Mouse (Mus musculus): ENCODE measurements around the gene Sema3d. TPM values are rescaled to one million over a fixed set of nuclear protein-coding genes. Genes with fewer than 3 reads are reported as not detected.

Sema3d gene
- polyA plus RNA-seq (2015; fragmentation: Nextera tagmentation; extraction: Ambion mirVana), result 26.0 and 30.4 TPM in 2 replicates

- ATAC-seq (ENCODE audit: insufficient number of reproducible peaks, insufficient read depth, low FRiP score, low TSS enrichment, low read depth), result peak; percentile 85
- H3K4me1 ChIP-seq, result peaks cover 14% of the 10 kb centered on the region; the same call in 1 of the 2 replicates
- H3K27me3 ChIP-seq, result peaks cover 14% of the 10 kb centered on the region
- peak within 1 kb of the TSS; percentile 80 for H3K9ac ChIP-seq
- H3K27ac ChIP-seq, result peak within 1 kb of the TSS; percentile 51
- WGBS, result 0% methylated on average over 49 of the region's 49 CpGs
- no peaks in the 10 kb centered on the region for H3K36me3 ChIP-seq
- H3K4me2 ChIP-seq, result peak within 1 kb of the TSS; percentile 83
- H3K4me3 ChIP-seq, result peak within 1 kb of the TSS; percentile 66
- no peaks in the 10 kb centered on the region for H3K9me3 ChIP-seq
These were observed at the start of gene Sema3d for GRCm38 (mm10) chr5:12383133-12383959. Gene Sema3d (plus strand): TSS chr5:12383385.

- WGBS, result 57% methylated on average over 1 of the region's 1 CpGs
- no peak for ATAC-seq (ENCODE audit: insufficient number of reproducible peaks, insufficient read depth, low FRiP score, low TSS enrichment, low read depth)
These were observed 5.9 kb upstream of the Sema3d start for GRCm38 (mm10) chr5:12377261-12377660.

GRCm38 (mm10) chr5:12378900-12379299 is 4.3 kb upstream of the Sema3d start:
- WGBS, result 33% methylated on average over 5 of the region's 5 CpGs
- peaks cover 6% of the 10 kb centered on the region; the same call in 1 of the 2 replicates for H3K4me1 ChIP-seq
- H3K9me3 ChIP-seq, result no peaks in the 10 kb centered on the region
- H3K27ac ChIP-seq, result no peak overlapping the region
- H3K4me3 ChIP-seq, result no peak overlapping the region
- H3K27me3 ChIP-seq, result no peaks in the 10 kb centered on the region; the same call in 1 of the 2 replicates
- no peak for ATAC-seq (ENCODE audit: insufficient number of reproducible peaks, insufficient read depth, low FRiP score, low TSS enrichment, low read depth)
- no peaks in the 10 kb centered on the region for H3K36me3 ChIP-seq
- no peak overlapping the region for H3K9ac ChIP-seq
- H3K4me2 ChIP-seq, result no peak overlapping the region

More at GRCm38 (mm10) chr5:12377261-12377660, 5.9 kb upstream of the Sema3d start:
- peaks cover 6% of the 10 kb centered on the region; the same call in 1 of the 2 replicates for H3K4me1 ChIP-seq
- H3K27me3 ChIP-seq, result no peaks in the 10 kb centered on the region
- no peak overlapping the region for H3K4me2 ChIP-seq
- H3K9ac ChIP-seq, result no peak overlapping the region
- no peak overlapping the region for H3K27ac ChIP-seq
- no peaks in the 10 kb centered on the region for H3K9me3 ChIP-seq
- no peaks in the 10 kb centered on the region for H3K36me3 ChIP-seq
- no peak overlapping the region for H3K4me3 ChIP-seq

GRCm38 (mm10) chr5:12382010-12382409 is 1.2 kb upstream of the Sema3d start:
- ATAC-seq (ENCODE audit: insufficient number of reproducible peaks, insufficient read depth, low FRiP score, low TSS enrichment, low read depth), result no peak
- WGBS, result 81% methylated on average over 5 of the region's 5 CpGs
- H3K27me3 ChIP-seq, result peaks cover 14% of the 10 kb centered on the region

GRCm38 (mm10) chr5:12383960-12384285 is 738 bp downstream of the Sema3d start:
- H3K9ac ChIP-seq, result peak overlapping the region; percentile 80
- no peak for ATAC-seq (ENCODE audit: insufficient number of reproducible peaks, insufficient read depth, low FRiP score, low TSS enrichment, low read depth)
- H3K27me3 ChIP-seq, result peaks cover 14% of the 10 kb centered on the region
- H3K4me1 ChIP-seq, result peaks cover 14% of the 10 kb centered on the region; the same call in 1 of the 2 replicates
- H3K4me3 ChIP-seq, result peak overlapping the region; percentile 66
- H3K27ac ChIP-seq, result peak overlapping the region; percentile 51; the same call in 1 of the 2 replicates
- peak overlapping the region; percentile 83 for H3K4me2 ChIP-seq
- 1% methylated on average over 10 of the region's 10 CpGs for WGBS
- H3K9me3 ChIP-seq, result no peaks in the 10 kb centered on the region
- no peaks in the 10 kb centered on the region for H3K36me3 ChIP-seq

More at GRCm38 (mm10) chr5:12382010-12382409, 1.2 kb upstream of the Sema3d start:
- H3K4me2 ChIP-seq, result no peak overlapping the region
- no peak overlapping the region for H3K9ac ChIP-seq
- no peaks in the 10 kb centered on the region for H3K36me3 ChIP-seq
- H3K27ac ChIP-seq, result no peak overlapping the region
- peaks cover 14% of the 10 kb centered on the region; the same call in 1 of the 2 replicates for H3K4me1 ChIP-seq
- H3K4me3 ChIP-seq, result no peak overlapping the region
- no peaks in the 10 kb centered on the region for H3K9me3 ChIP-seq

GRCm38 (mm10) chr5:12392667-12393066 is 9.5 kb downstream of the Sema3d start:
- WGBS, result 64% methylated on average over 5 of the region's 5 CpGs
- Histone ChIP-seq H3K27me3 (no peaks in the 10 kb centered on the region), H3K9me3 (no peaks in the 10 kb centered on the region), H3K36me3 (no peaks in the 10 kb centered on the region), H3K4me3 (no peak overlapping the region), H3K4me1 (no peaks in the 10 kb centered on the region), H3K9ac (no peak overlapping the region), H3K4me2 (no peak overlapping the region), H3K27ac (no peak overlapping the region)
- no peak for ATAC-seq (ENCODE audit: insufficient number of reproducible peaks, insufficient read depth, low FRiP score, low TSS enrichment, low read depth)

GRCm38 (mm10) chr5:12399271-12399670 is 16.1 kb downstream of the Sema3d start:
- no peak overlapping the region for H3K4me2 ChIP-seq
- H3K27ac ChIP-seq, result no peak overlapping the region
- WGBS, result 61% methylated on average over 2 of the region's 2 CpGs
- no peak for ATAC-seq (ENCODE audit: insufficient number of reproducible peaks, insufficient read depth, low FRiP score, low TSS enrichment, low read depth)
- no peaks in the 10 kb centered on the region for H3K4me1 ChIP-seq
- H3K9me3 ChIP-seq, result no peaks in the 10 kb centered on the region
- H3K4me3 ChIP-seq, result no peak overlapping the region
- H3K36me3 ChIP-seq, result no peaks in the 10 kb centered on the region
- H3K27me3 ChIP-seq, result no peaks in the 10 kb centered on the region
- H3K9ac ChIP-seq, result no peak overlapping the region

- no peak; the same call in 1 of the 2 replicates for ATAC-seq (ENCODE audit: insufficient number of reproducible peaks, insufficient read depth, low FRiP score, low TSS enrichment, low read depth)
- Histone ChIP-seq H3K9me3 (no peaks in the 10 kb centered on the region), H3K27ac (no peak overlapping the region), H3K4me2 (no peak overlapping the region), H3K27me3 (no peaks in the 10 kb centered on the region), H3K4me1 (no peaks in the 10 kb centered on the region), H3K4me3 (no peak overlapping the region), H3K9ac (no peak overlapping the region), H3K36me3 (no peaks in the 10 kb centered on the region)
These were observed 21.0 kb downstream of the Sema3d start for GRCm38 (mm10) chr5:12404229-12404628.

GRCm38 (mm10) chr5:12412595-12412994 is 29.4 kb downstream of the Sema3d start:
- 82% methylated on average over 3 of the region's 3 CpGs for WGBS
- no peak for ATAC-seq (ENCODE audit: insufficient number of reproducible peaks, insufficient read depth, low FRiP score, low TSS enrichment, low read depth)
- H3K27me3 ChIP-seq, result no peaks in the 10 kb centered on the region

GRCm38 (mm10) chr5:12423264-12423663 is 40.1 kb downstream of the Sema3d start:
- Histone ChIP-seq H3K36me3 (no peaks in the 10 kb centered on the region), H3K4me3 (no peak overlapping the region), H3K27me3 (no peaks in the 10 kb centered on the region), H3K9me3 (no peaks in the 10 kb centered on the region), H3K9ac (no peak overlapping the region), H3K4me2 (no peak overlapping the region), H3K27ac (no peak overlapping the region), H3K4me1 (no peaks in the 10 kb centered on the region)
- no peak for ATAC-seq (ENCODE audit: insufficient number of reproducible peaks, insufficient read depth, low FRiP score, low TSS enrichment, low read depth)
- 73% methylated on average over 5 of the region's 5 CpGs for WGBS

More at GRCm38 (mm10) chr5:12412595-12412994, 29.4 kb downstream of the Sema3d start:
- Histone ChIP-seq H3K4me3 (no peak overlapping the region), H3K4me1 (no peaks in the 10 kb centered on the region), H3K36me3 (no peaks in the 10 kb centered on the region), H3K4me2 (no peak overlapping the region), H3K9me3 (no peaks in the 10 kb centered on the region), H3K27ac (no peak overlapping the region), H3K9ac (no peak overlapping the region)

- ATAC-seq (ENCODE audit: insufficient number of reproducible peaks, insufficient read depth, low FRiP score, low TSS enrichment, low read depth), result no peak
These were observed 58.6 kb downstream of the Sema3d start for GRCm38 (mm10) chr5:12441737-12442136.

More at GRCm38 (mm10) chr5:12441737-12442136, 58.6 kb downstream of the Sema3d start:
- Histone ChIP-seq H3K27me3 (peaks cover 7% of the 10 kb centered on the region; the same call in 1 of the 2 replicates), H3K4me1 (no peaks in the 10 kb centered on the region), H3K27ac (no peak overlapping the region), H3K36me3 (no peaks in the 10 kb centered on the region), H3K9ac (no peak overlapping the region), H3K4me2 (no peak overlapping the region), H3K4me3 (no peak overlapping the region), H3K9me3 (no peaks in the 10 kb centered on the region; the same call in 1 of the 2 replicates)
- 22% methylated on average over 1 of the region's 1 CpGs for WGBS
